Mouse (Mus musculus) cortical plate, adult 2 months (tissue): ENCODE results near the gene Cdk14. TPM values are rescaled to one million over a fixed set of nuclear protein-coding genes. Genes with fewer than 3 reads are reported as not detected.

Experiments
- H3K27ac ChIP-seq: fragments of 200-500 bp; 2 replicates; pipeline ENCODE4 v1.5.1; 2012; ENCODE audit warnings: low read length, control low read depth, inconsistent platforms; ENCODE audit not compliant: insufficient read depth
- H3K4me1 ChIP-seq: fragments of 200-500 bp; 2 replicates; pipeline ENCODE4 v1.6.1; 2011; ENCODE audit warnings: low read length; ENCODE audit not compliant: control insufficient read depth, insufficient read depth
- H3K4me3 ChIP-seq: fragments of 200-500 bp; 2 replicates; pipeline ENCODE4 v1.5.1; 2011; ENCODE audit warnings: mild to moderate bottlenecking, low read length, control low read depth; ENCODE audit not compliant: insufficient read depth
- CTCF ChIP-seq: fragments of 200-500 bp; IDR thresholded peaks from 2 replicates; pipeline ENCODE4 v1.5.1; 2011; ENCODE audit warnings: mild to moderate bottlenecking, control low read depth, low read length; ENCODE audit not compliant: insufficient read depth; ENCODE audit errors: extremely low read depth
- POLR2A ChIP-seq: fragments of 200-500 bp; IDR thresholded peaks from 2 replicates; pipeline ENCODE4 v1.6.1; 2011; ENCODE audit warnings: mild to moderate bottlenecking, low read length, control low read depth; ENCODE audit not compliant: insufficient read depth; ENCODE audit errors: extremely low read depth
- polyA plus RNA-seq: library from polyadenylated mRNA; depleted of rRNA; stranded (reverse); fragments of >200 nt; gene quantifications from 2 replicates; pipeline ENCODE4 v1.2.3, GENCODE M21; 2012

Cdk14 gene
- polyA plus RNA-seq, 1 experiment: 89.5 TPM

- Histone ChIP-seq H3K27ac (no peak overlapping the region), H3K4me3 (no peak overlapping the region), H3K4me1 (no peaks in the 10 kb centered on the region)
- no peak for TF ChIP-seq CTCF
- no peak for TF ChIP-seq POLR2A
Measured at GRCm38 (mm10) chr5:5275321-5275720, 144.8 kb downstream of the Cdk14 start.

DNA sequence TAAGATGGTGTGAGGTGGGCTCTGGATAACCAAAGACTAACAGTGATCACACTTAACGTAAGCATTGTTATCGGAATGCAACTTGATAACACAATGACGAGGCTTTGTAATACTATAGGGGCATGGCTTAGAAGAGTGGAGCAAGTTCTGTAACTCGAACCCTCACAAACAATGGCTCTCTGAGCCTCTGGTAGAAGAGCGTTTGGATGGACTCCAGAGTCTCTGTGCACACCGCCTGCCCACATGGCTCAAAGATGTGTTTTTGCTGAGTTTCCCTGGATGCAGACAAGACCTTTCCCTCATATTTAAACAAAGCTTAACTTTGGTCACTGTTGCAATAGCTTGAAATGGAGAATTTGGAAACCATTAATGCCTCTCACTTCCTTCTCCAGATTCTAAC lies 145.8 kb downstream of the Cdk14 start:
- TF ChIP-seq POLR2A (no peak), CTCF (no peak)
- no peaks in the 10 kb centered on the region for H3K4me1 ChIP-seq
- no peak overlapping the region for H3K4me3 ChIP-seq
- no peak overlapping the region for H3K27ac ChIP-seq

- H3K27ac ChIP-seq: no peak overlapping the region
- TF ChIP-seq CTCF (no peak), POLR2A (no peak)
- peaks cover 2% of the 10 kb centered on the region; the same call in 1 of the 2 replicates for H3K4me1 ChIP-seq
- H3K4me3 ChIP-seq: no peak overlapping the region
Measured at GRCm38 (mm10) chr5:5266787-5267126, 153.4 kb downstream of the Cdk14 start.

GRCm38 (mm10) chr5:5265861-5266786 lies 154.0 kb downstream of the Cdk14 start:
- peak; percentile 58; the same call in 1 of the 2 replicates for TF ChIP-seq POLR2A
- TF ChIP-seq CTCF: peak; percentile 72
- H3K4me1 ChIP-seq: peaks cover 8% of the 10 kb centered on the region; the same call in 1 of the 2 replicates
- peak overlapping the region; percentile 78 for H3K4me3 ChIP-seq
- peak overlapping the region; percentile 60 for H3K27ac ChIP-seq

DNA sequence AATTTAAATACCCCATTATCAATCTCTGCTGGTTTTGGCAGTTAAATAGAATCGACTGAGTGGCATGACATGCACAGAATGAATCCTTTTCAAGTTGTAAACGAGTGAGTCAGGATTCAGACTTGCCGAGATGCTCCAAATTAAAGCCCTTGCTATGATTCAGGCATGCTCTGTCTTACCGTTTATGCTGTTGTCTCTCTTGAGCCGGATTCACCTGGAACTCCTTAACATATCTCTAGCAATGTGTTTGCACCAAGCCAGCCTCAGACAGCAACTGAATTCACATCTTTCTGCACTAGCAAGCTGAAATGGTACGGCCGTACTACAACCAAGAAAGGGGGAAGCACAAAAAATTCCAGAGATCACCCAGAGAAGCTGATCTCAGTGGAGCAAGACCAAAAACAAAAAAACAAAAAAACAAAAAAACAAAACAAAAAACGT lies 154.7 kb downstream of the Cdk14 start:
- Histone ChIP-seq H3K4me3 (peak overlapping the region; percentile 78), H3K4me1 (peaks cover 9% of the 10 kb centered on the region; the same call in 1 of the 2 replicates), H3K27ac (peak overlapping the region; percentile 60)
- TF ChIP-seq POLR2A (peak; percentile 52; the same call in 1 of the 2 replicates), CTCF (no peak)

- Histone ChIP-seq H3K4me1 (peaks cover 9% of the 10 kb centered on the region; the same call in 1 of the 2 replicates), H3K4me3 (peak overlapping the region; percentile 78), H3K27ac (peak overlapping the region; percentile 89)
- no peak for TF ChIP-seq POLR2A
- TF ChIP-seq CTCF: no peak
Measured at GRCm38 (mm10) chr5:5264712-5265111, 155.4 kb downstream of the Cdk14 start.

DNA sequence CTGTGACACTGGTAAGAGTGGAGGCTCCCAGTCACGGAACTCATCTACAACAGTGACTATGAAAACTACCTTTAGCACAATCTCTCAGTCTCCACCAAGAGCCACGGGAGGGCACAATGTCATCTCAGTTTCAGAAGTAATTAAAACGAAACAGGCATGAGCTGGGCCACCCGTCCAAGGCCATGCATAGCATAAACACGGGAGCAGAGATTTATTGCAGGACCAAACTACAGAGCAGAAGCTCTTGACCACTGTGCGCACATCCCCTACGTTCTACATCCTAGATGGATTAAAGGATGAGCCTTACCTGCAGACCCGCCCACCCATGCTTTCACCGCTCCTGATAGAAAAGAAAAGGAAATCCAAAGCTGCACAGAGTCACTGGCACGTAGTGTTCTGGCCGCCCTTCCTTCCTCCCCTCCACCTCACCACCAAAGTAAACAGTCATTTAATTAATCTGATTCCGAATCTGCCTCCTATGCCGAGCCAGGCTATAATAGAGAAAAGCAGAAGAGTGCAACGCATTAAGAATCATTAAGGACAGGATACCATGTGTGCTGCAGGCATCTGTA lies 158.3 kb downstream of the Cdk14 start:
- Histone ChIP-seq H3K4me1 (peaks cover 9% of the 10 kb centered on the region; the same call in 1 of the 2 replicates), H3K4me3 (peak overlapping the region; percentile 15; the same call in 1 of the 2 replicates), H3K27ac (no peak overlapping the region)
- TF ChIP-seq CTCF: no peak
- no peak for TF ChIP-seq POLR2A

DNA sequence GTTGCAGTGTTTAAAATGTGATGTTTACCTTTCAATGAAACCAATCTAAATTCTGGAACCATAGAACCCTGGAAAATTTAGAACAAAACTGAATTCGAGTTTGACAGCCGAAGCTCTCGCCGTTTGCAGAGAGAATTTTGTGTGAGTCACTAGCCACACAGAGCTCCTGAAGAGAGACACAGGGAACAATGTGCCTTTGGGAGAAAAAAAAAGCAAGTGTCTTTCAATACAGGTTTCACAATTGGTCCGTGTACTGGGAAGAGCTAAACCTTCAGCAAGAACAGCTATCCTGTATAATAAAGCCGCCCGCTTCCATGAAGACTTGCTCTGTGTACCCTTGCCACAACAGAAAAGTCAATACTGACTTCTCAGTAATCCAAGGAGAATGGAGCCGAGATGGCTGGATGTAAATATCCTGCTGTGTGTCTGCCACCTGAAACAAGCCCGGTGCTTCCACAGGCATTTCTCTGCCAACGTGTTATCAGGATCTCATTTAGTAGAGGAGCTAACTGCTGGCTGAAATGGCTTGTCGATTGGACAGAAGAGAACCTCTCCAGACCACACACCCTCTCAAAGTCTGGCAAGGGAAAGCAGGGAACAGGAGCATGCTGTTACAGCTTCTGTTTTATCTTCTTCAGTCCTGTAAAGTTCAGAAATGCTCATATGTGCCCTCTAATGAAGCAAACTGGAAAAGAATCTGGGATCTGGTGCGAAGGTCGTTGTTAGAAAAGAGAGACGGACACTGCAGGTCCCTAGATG lies 159.0 kb downstream of the Cdk14 start:
- Histone ChIP-seq H3K27ac (no peak overlapping the region), H3K4me3 (no peak overlapping the region), H3K4me1 (peaks cover 9% of the 10 kb centered on the region; the same call in 1 of the 2 replicates)
- TF ChIP-seq POLR2A: no peak
- TF ChIP-seq CTCF: no peak

DNA sequence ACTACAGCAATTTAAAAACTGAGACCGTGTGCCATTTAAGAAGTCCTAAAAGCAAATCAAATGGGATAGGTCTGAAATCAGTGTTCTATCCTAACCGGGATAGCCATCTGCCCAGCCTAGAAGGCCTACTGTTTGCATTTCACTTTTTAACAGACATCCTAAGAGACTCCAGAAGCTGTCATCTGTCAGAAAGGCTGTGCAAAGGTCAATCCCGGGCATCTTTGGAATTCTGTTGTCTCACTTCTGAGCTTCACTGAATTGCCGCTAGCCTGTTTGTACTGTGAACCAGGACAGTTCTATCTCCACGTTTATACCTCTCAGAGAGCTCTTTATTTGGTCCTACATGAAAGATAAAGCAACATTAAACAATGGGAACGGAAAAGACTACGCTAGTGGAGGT lies 159.8 kb downstream of the Cdk14 start:
- Histone ChIP-seq H3K27ac (no peak overlapping the region), H3K4me1 (peaks cover 9% of the 10 kb centered on the region; the same call in 1 of the 2 replicates), H3K4me3 (no peak overlapping the region)
- no peak for TF ChIP-seq CTCF
- TF ChIP-seq POLR2A: no peak

- no peak for TF ChIP-seq CTCF
- TF ChIP-seq POLR2A: no peak
- Histone ChIP-seq H3K27ac (peak overlapping the region; percentile 35; the same call in 1 of the 2 replicates), H3K4me3 (no peak overlapping the region), H3K4me1 (no peaks in the 10 kb centered on the region; the same call in 1 of the 2 replicates)
Measured at GRCm38 (mm10) chr5:5254391-5254790, 165.7 kb downstream of the Cdk14 start.
